Mouse (Mus musculus) testis, adult 2 months (tissue): ENCODE results near the gene Gm10330. TPM values are rescaled to one million over a fixed set of nuclear protein-coding genes. Genes with fewer than 3 reads are reported as not detected.
"Not testable (repeated sequence)": the region's sequence is repeated elsewhere in the genome, so short reads cannot be mapped to it uniquely, and the experiment has no call there.

Experiments used
- H3K27ac ChIP-seq: fragments of 200-500 bp; 2 replicates; pipeline ENCODE4 v1.5.1; 2012; ENCODE audit warnings: low read depth, low read length; ENCODE audit not compliant: control insufficient read depth, insufficient read depth
- H3K27me3 ChIP-seq: fragments of 200-500 bp; 2 replicates; pipeline ENCODE4 v1.6.1; 2012; ENCODE audit warnings: mild to moderate bottlenecking, low read length, moderate library complexity; ENCODE audit not compliant: control insufficient read depth, insufficient read depth
- H3K36me3 ChIP-seq: fragments of 200-500 bp; 2 replicates; pipeline ENCODE4 v1.6.1; 2012; ENCODE audit warnings: mild to moderate bottlenecking, low read length; ENCODE audit not compliant: control insufficient read depth, insufficient read depth
- H3K4me1 ChIP-seq: fragments of 200-500 bp; 2 replicates; pipeline ENCODE4 v1.6.1; 2012; ENCODE audit warnings: low read length; ENCODE audit not compliant: control insufficient read depth, insufficient read depth
- H3K4me3 ChIP-seq: fragments of 200-500 bp; 2 replicates; pipeline ENCODE4 v1.5.1; 2012; ENCODE audit warnings: low read depth, mild to moderate bottlenecking, low read length, moderate library complexity, mixed read lengths; ENCODE audit not compliant: control insufficient read depth
- polyA plus RNA-seq: library from polyadenylated mRNA; depleted of rRNA; stranded (reverse); fragments of >200 nt; gene quantifications from 2 replicates; pipeline ENCODE4 v1.2.3, GENCODE M21; 2012; rRNA removed

Gm10330 gene
- not detected in 2 replicates for polyA plus RNA-seq

- H3K4me1 ChIP-seq, H3K27me3 ChIP-seq, H3K36me3 ChIP-seq, H3K4me3 ChIP-seq, H3K27ac ChIP-seq: not testable (repeated sequence)
Measured at GRCm38 (mm10) chr12:23780165-23780564, at the start of gene Gm10330. Gm10330 (minus strand) TSS chr12:23780265.

GRCm38 (mm10) chr12:23800776-23801175 is 20.7 kb upstream of the Gm10330 start:
- H3K4me3 ChIP-seq, H3K4me1 ChIP-seq, H3K27me3 ChIP-seq, H3K36me3 ChIP-seq, H3K27ac ChIP-seq: not testable (repeated sequence)

GRCm38 (mm10) chr12:23800366-23800765 is 20.3 kb upstream of the Gm10330 start:
- not testable (repeated sequence) for H3K27me3 ChIP-seq, H3K4me1 ChIP-seq, H3K27ac ChIP-seq, H3K36me3 ChIP-seq, H3K4me3 ChIP-seq
